Mouse (Mus musculus) neural tube, embryonic 14.5 days (tissue): ENCODE measurements around the gene Fibp. TPM values are rescaled to one million over a fixed set of nuclear protein-coding genes. Genes with fewer than 3 reads are reported as not detected.
A peak's percentile ranks its signal among the peaks of the same experiment; 100 is the strongest.

Experiments used
- ATAC-seq: fragments of 200-750 bp; cut with Nextera tagmentation; 2 replicates; pipeline ENCODE4 v1.8.0; 2017; ENCODE audit warnings: low read depth, mild to moderate bottlenecking, moderate TSS enrichment, moderate library complexity
- H3K27ac ChIP-seq: fragments of 300-500 bp; sonication (generic); 2 replicates; pipeline ENCODE4 v1.5.1; 2014; ENCODE audit warnings: low read depth, mild to moderate bottlenecking, control low read depth, low read length, moderate library complexity, mixed read lengths
- H3K27me3 ChIP-seq: fragments of 300-500 bp; sonication (generic); 2 replicates; pipeline ENCODE4 v1.6.1; 2014; ENCODE audit warnings: low read length; ENCODE audit not compliant: control insufficient read depth, insufficient read depth
- H3K36me3 ChIP-seq: fragments of 300-500 bp; sonication (generic); 2 replicates; pipeline ENCODE4 v1.6.1; 2014; ENCODE audit warnings: low read length, mixed read lengths; ENCODE audit not compliant: control insufficient read depth, insufficient read depth
- H3K4me1 ChIP-seq: fragments of 300-500 bp; sonication (generic); 2 replicates; pipeline ENCODE4 v1.6.1; 2014; ENCODE audit warnings: low read length; ENCODE audit not compliant: control insufficient read depth, insufficient read depth
- H3K4me2 ChIP-seq: fragments of 300-500 bp; sonication (generic); 2 replicates; pipeline ENCODE4 v1.6.1; 2014; ENCODE audit warnings: mild to moderate bottlenecking, low read depth, low read length, control low read depth
- H3K4me3 ChIP-seq: fragments of 300-500 bp; sonication (generic); 2 replicates; pipeline ENCODE4 v1.5.1; 2014; ENCODE audit warnings: low read depth, low read length, control low read depth, mixed read lengths
- H3K9ac ChIP-seq: fragments of 300-500 bp; sonication (generic); replicated peaks from 2 replicates; pipeline ENCODE4 v1.6.1; 2014; ENCODE audit warnings: low read depth, mild to moderate bottlenecking, control low read depth, low read length, mixed read lengths
- H3K9me3 ChIP-seq: fragments of 300-500 bp; sonication (generic); 2 replicates; pipeline ENCODE4 v1.6.1; 2016; ENCODE audit warnings: low read length; ENCODE audit not compliant: control insufficient read depth
- WGBS: fragments of 180-500 bp; shearing (Covaris S2); extraction: QIAGEN DNeasy Blood & Tissue Kit; methylation state at CpG from one replicate; pipeline ENCODE4 v1.1.7; 2014; 5-methylcytosine and 5-hydroxymethylcytosine counted together
- polyA plus RNA-seq: library from polyadenylated mRNA; unstranded; fragments of >200 nt; fragmentation: Nextera tagmentation; extraction: Ambion mirVana; gene quantifications from 2 replicates; pipeline ENCODE4 v1.2.1, GENCODE M21; 2014

Fibp gene
- polyA plus RNA-seq, 1 experiment from 2014 or later, result 179 TPM

DNA sequence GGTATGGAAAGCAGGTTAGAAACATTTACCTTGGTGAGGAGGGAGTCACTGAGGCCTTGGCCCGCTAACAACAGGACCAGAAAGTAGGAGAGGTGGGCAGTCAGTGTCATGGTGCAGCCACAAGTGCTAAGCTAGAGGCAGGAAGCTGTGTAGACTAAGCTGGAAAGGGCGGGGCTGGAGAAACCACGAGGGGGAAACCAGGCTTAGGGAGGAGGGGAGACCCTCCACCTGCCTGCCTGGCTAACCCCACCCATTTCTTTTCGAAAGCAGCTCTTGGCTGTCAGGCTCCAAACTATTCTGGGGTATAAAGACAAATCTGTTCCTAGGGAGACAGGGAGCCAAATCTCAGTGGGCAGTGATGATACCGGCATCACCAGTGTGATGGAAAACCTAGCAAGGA lies 8.0 kb downstream of the Fibp start, which contains the start of gene Ctsw:
Ctsw (minus strand) TSS at position 134 of the 400 bp plus-strand sequence.
- no peak within 1 kb of the TSS for H3K27ac ChIP-seq
- peaks cover 28% of the 10 kb centered on the region for H3K36me3 ChIP-seq
- H3K9me3 ChIP-seq, result no peaks in the 10 kb centered on the region
- peaks cover 8% of the 10 kb centered on the region for H3K4me1 ChIP-seq
- no peak within 1 kb of the TSS for H3K4me2 ChIP-seq
- no peak within 1 kb of the TSS for H3K9ac ChIP-seq
- no peak within 1 kb of the TSS for H3K4me3 ChIP-seq
- no peaks in the 10 kb centered on the region for H3K27me3 ChIP-seq
- 49% methylated on average over 5 of the region's 5 CpGs for WGBS
- ATAC-seq, result no peak

DNA sequence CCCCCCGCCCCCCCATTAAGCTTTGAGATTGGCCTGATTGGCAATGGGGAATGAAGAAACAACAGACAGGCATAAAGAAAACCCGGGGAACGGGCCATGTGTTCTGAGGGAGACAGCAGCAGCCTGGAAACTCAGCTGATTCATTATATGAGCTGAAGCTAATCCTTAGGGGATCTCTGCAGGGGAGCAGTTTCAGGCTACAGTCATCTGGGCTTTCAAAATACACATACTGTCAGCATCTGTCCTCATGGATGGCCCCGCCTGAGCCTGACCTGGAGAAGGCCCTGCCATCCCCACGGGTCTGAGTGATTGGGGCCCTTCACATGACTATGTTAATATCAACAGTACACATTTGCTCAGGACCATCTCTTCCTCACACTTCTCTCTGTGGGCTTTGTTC lies 11.4 kb downstream of the Fibp start:
- no peak overlapping the region for H3K9ac ChIP-seq
- no peak overlapping the region for H3K27ac ChIP-seq
- H3K4me1 ChIP-seq, result peaks cover 16% of the 10 kb centered on the region
- peaks cover 5% of the 10 kb centered on the region; the same call in 1 of the 2 replicates for H3K36me3 ChIP-seq
- no peak overlapping the region for H3K4me2 ChIP-seq
- no peaks in the 10 kb centered on the region for H3K27me3 ChIP-seq
- 44% methylated on average over 5 of the region's 5 CpGs for WGBS
- no peaks in the 10 kb centered on the region for H3K9me3 ChIP-seq
- ATAC-seq, result no peak
- H3K4me3 ChIP-seq, result no peak overlapping the region

DNA sequence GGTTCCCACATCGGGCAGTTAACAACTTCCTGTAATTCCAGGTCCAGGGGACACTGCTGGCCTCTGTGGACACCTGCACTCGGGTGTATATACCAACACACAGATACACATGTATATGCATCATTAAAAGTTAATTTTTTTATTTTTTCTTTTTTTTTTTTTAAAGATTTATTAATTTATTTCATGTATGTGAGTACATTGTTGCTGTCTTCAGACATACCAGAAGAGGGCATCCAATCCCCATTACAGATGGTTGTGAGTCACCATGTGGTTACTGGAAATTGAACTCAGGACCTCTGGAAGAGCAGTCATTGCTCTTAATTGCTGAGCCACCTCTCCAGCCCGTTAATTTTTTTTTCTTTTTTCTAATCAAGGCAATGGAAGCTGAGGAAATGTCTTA lies 12.4 kb downstream of the Fibp start:
- Histone ChIP-seq H3K4me3 (no peak overlapping the region), H3K36me3 (no peaks in the 10 kb centered on the region), H3K27ac (no peak overlapping the region), H3K4me1 (peaks cover 16% of the 10 kb centered on the region), H3K27me3 (no peaks in the 10 kb centered on the region), H3K9ac (no peak overlapping the region), H3K9me3 (no peaks in the 10 kb centered on the region), H3K4me2 (no peak overlapping the region)
- WGBS, result 78% methylated on average over 3 of the region's 3 CpGs
- no peak for ATAC-seq

GRCm38 (mm10) chr19:5473720-5474119 lies 13.3 kb downstream of the Fibp start, which contains the start of gene Efemp2:
TSS of gene Efemp2 (plus strand) at chr19:5473954.
- ATAC-seq, result peak; percentile 55; the same call in 1 of the 2 replicates
- no peaks in the 10 kb centered on the region for H3K27me3 ChIP-seq
- H3K27ac ChIP-seq, result peak within 1 kb of the TSS; percentile 55
- peak within 1 kb of the TSS; percentile 59 for H3K4me3 ChIP-seq
- peak within 1 kb of the TSS; percentile 95 for H3K4me2 ChIP-seq
- H3K4me1 ChIP-seq, result peaks cover 16% of the 10 kb centered on the region
- no peaks in the 10 kb centered on the region for H3K36me3 ChIP-seq
- H3K9me3 ChIP-seq, result no peaks in the 10 kb centered on the region
- H3K9ac ChIP-seq, result peak within 1 kb of the TSS; percentile 84
- WGBS, result 3% methylated on average over 22 of the region's 22 CpGs

DNA sequence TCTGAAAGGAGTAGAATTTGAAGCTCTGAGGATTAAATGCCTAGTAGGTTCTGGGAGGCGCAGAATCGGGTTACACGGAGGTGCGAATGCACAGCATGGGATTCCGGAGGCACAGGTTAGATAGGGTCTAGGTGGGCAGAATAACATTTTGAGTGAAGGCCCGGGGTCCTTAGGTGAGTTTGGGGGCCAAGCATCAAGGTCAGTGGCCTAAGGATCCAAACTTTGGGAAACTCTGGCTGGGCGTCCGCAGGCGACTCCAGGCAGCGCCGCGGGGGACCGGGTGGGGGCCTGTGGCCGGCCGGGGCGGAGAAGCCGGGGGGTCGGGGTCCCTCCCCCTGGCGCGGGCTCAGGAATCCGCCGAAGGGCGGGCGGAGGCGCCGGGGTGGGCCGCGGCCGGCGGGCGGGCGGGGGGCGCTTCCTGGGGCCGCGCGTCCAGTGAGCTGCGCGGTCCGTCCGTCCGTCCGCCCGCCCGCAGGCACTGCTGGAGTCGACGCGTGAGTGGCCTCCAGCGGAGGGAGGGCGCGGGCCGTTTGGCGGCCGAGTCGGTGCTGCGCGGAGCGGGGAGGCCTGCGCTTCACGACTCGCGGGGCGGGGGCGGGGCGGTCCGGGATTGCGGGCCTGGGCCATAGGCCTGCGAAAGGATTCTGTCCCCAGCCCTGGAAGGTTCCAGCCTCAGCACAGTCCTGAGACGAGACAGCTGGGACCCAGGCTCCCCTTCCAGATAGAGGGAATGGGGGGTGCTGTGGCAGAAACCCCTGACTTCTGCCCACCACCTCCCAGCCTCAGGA lies 14.1 kb downstream of the Fibp start:
- WGBS, result under 1% methylated on average over 27 of the region's 68 CpGs
- peak overlapping the region; percentile 55 for H3K27ac ChIP-seq
- peak; percentile 62; the same call in 1 of the 2 replicates for ATAC-seq

DNA sequence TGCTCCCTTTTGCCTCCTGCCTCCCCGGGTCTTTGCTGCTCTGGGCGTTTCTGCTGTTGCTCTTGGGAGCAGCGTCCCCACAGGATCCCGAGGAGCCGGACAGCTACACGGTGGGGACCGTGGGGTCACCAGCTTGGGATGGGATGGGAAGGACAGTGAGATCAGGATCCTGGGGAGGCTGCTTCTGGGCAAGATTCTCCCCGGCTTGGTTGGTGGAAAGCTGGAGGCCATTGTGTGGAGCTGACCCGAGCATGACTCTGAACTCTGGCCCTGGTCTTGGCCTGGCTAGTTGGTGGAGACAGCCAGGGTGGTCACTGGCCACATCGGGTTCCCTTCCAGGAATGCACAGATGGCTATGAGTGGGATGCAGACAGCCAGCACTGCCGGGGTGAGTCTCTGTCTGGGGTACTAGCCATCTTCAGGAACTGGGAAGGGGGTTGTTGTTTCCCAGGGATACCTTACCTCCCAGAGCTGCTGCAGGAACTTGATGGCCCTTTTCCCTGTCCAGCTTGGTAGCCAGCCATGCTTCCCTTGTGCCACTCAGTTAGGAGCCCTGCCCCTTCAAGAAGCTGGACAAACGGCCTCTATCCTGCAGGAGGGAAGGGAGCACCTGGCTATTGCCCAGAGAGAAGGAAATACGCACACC lies 14.8 kb downstream of the Fibp start:
- peak; percentile 9; the same call in 1 of the 2 replicates for ATAC-seq
- peak overlapping the region; percentile 55 for H3K27ac ChIP-seq

More for the DNA sequence above, 14.1 kb downstream of the Fibp start:
- Histone ChIP-seq H3K9me3 (no peaks in the 10 kb centered on the region), H3K27me3 (no peaks in the 10 kb centered on the region), H3K4me1 (peaks cover 16% of the 10 kb centered on the region), H3K4me3 (peak overlapping the region; percentile 59), H3K4me2 (peak overlapping the region; percentile 95), H3K36me3 (no peaks in the 10 kb centered on the region), H3K9ac (peak overlapping the region; percentile 84)

DNA sequence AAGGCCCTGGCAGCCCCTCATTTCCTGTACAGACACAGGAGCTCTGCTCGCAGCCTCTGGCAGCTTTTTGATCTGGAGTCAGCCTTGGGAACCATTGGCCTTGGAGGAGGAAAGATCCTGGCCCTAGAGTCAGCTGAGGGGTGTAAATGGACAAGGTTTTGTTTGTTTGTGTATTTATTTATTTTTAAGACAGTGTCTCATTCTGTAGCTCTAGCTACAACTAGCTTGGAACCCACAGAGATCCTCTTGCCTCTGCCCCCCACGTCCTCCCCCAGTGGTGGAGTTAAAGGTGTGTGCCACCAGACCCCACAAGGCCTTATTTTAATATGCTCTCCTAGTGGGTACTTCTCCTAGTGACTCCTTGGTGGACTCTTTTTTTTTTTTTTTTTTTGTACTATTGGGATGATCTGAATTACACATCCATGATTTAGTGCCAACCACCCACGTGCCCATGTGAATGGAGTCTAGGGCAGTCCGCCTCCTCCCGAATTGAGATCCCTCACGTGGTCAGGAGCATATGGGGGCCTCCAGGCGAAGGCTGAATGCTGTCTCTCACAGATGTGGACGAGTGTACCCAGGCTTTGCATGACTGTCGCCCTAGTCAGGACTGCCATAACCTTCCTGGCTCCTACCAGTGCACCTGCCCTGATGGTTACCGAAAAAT lies 16.7 kb downstream of the Fibp start:
- Histone ChIP-seq H3K4me1 (peaks cover 16% of the 10 kb centered on the region), H3K9ac (no peak overlapping the region), H3K36me3 (0 out of 2 replicates have a peak, but pooled peaks cover 4% of the 10 kb centered on the region), H3K9me3 (no peaks in the 10 kb centered on the region), H3K27me3 (no peaks in the 10 kb centered on the region), H3K4me2 (no peak overlapping the region), H3K27ac (no peak overlapping the region), H3K4me3 (no peak overlapping the region)
- ATAC-seq, result no peak
- 68% methylated on average over 10 of the region's 10 CpGs for WGBS

More for the DNA sequence above, 14.8 kb downstream of the Fibp start:
- Histone ChIP-seq H3K9ac (peak overlapping the region; percentile 84), H3K4me1 (peaks cover 16% of the 10 kb centered on the region), H3K9me3 (no peaks in the 10 kb centered on the region), H3K27me3 (no peaks in the 10 kb centered on the region), H3K4me3 (peak overlapping the region; percentile 59), H3K36me3 (0 out of 2 replicates have a peak, but pooled peaks cover 4% of the 10 kb centered on the region), H3K4me2 (peak overlapping the region; percentile 95)
- WGBS, result 20% methylated on average over 13 of the region's 13 CpGs

DNA sequence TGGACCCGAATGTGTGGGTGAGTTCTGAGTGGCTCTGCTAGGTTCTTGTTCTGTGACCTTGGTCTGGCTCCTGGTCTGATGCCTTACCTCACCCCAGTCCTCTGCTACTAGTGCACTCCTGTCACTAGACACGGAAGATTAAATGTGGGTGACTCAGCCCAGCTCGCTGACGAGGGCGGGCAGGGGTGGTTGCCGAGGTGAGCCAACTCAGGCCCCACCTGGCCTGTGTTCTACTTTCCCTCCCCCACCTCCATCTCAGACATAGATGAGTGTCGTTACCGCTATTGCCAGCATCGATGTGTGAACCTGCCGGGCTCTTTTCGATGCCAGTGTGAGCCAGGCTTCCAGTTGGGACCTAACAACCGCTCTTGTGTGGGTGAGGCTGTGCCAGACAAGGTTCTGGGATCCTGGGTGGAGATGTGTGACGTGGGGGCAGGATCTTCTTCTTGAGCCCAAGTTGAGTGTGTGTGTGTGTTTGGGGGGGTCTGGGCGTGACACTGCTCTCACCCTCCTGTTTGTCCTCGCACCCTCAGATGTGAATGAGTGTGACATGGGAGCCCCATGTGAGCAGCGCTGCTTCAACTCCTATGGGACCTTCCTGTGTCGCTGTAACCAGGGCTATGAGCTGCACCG lies 17.4 kb downstream of the Fibp start:
- 94% methylated on average over 18 of the region's 18 CpGs for WGBS
- Histone ChIP-seq H3K4me1 (peaks cover 16% of the 10 kb centered on the region), H3K27me3 (no peaks in the 10 kb centered on the region), H3K9ac (no peak overlapping the region), H3K9me3 (no peaks in the 10 kb centered on the region), H3K4me3 (no peak overlapping the region), H3K4me2 (no peak overlapping the region), H3K36me3 (peaks cover 11% of the 10 kb centered on the region), H3K27ac (no peak overlapping the region)
- no peak for ATAC-seq
